Mouse (Mus musculus) thymus, adult 2 months (tissue): ENCODE measurements around the gene Ccne1.

ENCODE experiments used
- CTCF ChIP-seq: fragments of 200-500 bp; IDR thresholded peaks from 2 replicates; pipeline ENCODE4 v1.5.1; 2012; ENCODE audit warnings: mild to moderate bottlenecking, control low read depth, low read length, moderate library complexity, borderline replicate concordance; ENCODE audit not compliant: control insufficient read depth, poor library complexity, insufficient read depth; ENCODE audit errors: extremely low read depth
- POLR2A ChIP-seq: fragments of 200-500 bp; IDR thresholded peaks from 2 replicates; pipeline ENCODE4 v1.6.1; 2012; ENCODE audit warnings: mild to moderate bottlenecking, low read length, control low read depth, moderate library complexity; ENCODE audit not compliant: control insufficient read depth, poor library complexity, insufficient read depth; ENCODE audit errors: extremely low read depth

DNA sequence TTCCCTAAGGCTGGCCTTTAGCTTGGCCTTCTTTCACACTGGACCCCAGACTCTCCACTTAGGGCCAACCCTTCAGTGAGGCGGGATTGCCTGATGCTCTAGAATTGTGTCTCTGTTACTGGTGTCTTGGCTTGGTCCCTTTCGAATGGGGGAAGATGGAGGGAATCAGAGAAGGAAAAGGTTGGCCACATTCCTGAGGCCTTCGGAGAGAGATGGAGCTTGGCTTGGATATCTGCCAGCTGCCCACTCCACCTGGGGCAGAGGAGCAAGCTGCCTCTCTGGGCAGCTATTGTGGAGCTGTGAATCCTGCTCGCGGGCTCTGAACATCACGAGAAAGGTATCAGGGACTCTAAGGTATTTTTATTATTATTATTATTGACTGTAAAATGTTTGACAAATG is 22.2 kb upstream of the Ccne1 start:
- TF ChIP-seq CTCF, result no peak
- no peak for TF ChIP-seq POLR2A
